Mouse (Mus musculus): ENCODE measurements around the gene Psmg3.

The Psmg3 gene

DNA sequence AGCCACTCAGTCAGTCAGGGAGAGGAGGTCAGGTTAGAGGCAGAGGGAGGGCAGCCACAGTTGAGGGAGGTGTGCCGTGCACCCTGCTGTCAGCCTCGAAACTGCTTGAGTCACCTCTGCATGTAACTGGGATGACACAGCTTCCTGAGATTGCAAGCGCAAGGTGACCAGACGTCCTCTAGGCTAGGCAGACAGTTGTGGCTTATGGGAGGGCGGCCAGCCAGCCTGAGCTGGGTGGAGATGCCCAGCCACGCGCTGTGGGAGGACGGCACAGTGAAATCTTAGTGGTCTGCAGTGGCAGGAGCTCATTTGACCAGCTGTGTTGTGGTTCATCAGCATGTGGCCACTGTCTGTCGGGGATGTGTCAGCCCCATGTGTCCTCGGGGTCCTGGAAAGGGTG is 31.7 kb downstream of the Psmg3 start:
- peak; percentile 80 for DNase-seq (ENCODE audit: low read depth, low spot score)

DNA sequence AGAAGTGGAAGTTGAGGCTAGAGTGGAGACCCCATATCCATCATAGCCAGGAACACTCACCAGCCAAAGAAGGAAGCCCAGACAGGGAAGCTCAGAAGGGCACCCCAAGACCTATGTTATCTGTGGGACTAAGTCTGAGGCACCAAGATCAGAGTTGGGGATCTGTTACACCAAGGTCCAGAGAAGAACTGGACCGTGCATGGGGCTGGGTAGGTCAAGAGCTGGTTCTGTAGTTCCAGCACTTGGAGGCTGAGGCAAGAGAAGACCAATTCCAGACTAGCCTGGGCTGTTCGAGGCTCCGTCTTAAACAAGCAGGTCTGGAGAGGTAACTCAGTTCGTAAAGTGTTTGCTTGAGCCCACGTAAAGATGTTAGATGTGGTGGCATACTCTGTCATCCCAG is 32.5 kb downstream of the Psmg3 start:
- no peak for DNase-seq (ENCODE audit: low read depth, low spot score)

DNA sequence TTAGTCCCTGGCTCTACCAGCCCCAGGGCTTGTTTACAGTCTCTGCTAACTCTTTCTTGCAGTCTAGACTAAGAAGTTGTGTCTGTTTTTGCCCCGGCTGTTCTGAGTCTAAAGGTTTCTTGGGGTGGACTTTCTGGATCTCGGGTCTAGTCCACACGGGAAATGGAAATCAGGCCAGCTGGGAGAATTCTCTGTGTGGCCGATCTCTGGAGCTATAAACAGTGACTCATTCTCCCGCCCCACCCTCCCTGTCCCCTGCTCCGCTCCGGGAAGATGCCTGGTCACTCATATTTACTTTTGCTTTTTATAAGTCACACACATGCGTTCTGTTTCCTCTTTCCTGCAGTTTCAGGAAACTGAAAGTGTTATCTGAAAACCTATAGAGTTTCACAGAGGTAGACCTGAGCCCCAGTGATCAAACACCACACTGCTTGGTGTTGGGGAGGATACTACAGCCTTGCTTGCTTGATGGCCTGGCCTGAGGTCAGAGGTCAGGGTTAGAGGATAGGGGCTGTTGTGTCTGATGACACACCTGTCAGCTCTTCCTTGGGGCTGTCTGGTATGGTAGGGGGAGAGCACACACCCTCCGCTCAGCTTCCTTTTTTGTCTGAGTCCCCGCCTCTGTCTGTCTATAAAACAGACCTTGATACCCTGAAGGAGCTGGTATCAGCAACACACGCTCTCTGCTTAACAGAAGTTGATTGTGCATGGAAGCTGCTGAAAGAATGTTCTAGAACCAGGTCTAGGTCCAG is 33.2 kb downstream of the Psmg3 start:
- peak; percentile 66 for DNase-seq (ENCODE audit: low read depth, low spot score)

DNA sequence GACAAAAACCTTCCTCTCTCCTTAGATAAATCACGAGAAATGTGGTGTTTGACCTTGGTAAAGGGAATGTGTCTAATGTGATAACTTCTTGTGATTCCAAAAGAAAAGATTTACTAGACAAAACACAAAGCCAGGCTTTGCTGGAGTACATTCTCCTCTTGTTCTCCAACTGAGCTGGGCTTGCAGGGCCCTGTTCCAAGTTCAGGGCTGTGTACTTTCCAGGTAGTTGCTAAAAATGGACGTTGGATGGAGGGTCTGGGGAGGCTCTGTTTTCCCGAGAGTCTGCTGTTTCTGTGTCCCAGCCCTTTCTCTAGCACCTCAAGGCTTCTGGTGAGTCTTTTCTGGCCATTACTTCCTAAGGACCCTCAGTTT is 33.7 kb downstream of the Psmg3 start:
- DNase-seq (ENCODE audit: low read depth, low spot score) = no peak

DNA sequence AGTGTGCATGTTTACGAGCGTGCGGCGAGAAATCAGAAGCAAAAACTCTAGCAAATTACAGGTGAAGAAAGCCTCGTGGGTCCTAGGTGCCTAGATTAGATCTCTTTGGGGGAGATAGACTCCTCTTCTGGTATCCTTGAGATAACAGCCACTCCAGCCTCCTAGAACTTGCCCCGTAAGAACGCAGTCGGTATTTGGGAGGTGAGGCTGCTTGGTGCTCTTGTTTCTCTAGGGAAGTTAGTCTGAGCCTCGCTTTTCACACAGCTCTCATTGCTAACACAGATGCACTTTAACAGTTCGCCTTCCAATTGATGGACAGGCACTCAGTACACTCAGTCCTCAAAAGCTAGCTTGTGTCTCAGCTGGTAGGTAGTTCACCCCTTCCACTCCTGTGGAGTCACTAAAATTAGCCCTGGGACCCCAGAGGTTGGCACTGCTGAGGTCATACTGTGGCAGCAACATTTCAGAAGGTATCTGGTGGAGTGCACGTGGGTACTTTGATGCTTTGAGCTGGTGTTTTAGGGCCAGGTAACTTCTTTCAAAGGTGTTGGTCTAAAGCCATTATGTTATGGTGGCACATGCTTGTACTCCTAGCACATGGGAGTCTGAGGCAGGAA is 34.4 kb downstream of the Psmg3 start:
- DNase-seq (ENCODE audit: low read depth, low spot score) = no peak

DNA sequence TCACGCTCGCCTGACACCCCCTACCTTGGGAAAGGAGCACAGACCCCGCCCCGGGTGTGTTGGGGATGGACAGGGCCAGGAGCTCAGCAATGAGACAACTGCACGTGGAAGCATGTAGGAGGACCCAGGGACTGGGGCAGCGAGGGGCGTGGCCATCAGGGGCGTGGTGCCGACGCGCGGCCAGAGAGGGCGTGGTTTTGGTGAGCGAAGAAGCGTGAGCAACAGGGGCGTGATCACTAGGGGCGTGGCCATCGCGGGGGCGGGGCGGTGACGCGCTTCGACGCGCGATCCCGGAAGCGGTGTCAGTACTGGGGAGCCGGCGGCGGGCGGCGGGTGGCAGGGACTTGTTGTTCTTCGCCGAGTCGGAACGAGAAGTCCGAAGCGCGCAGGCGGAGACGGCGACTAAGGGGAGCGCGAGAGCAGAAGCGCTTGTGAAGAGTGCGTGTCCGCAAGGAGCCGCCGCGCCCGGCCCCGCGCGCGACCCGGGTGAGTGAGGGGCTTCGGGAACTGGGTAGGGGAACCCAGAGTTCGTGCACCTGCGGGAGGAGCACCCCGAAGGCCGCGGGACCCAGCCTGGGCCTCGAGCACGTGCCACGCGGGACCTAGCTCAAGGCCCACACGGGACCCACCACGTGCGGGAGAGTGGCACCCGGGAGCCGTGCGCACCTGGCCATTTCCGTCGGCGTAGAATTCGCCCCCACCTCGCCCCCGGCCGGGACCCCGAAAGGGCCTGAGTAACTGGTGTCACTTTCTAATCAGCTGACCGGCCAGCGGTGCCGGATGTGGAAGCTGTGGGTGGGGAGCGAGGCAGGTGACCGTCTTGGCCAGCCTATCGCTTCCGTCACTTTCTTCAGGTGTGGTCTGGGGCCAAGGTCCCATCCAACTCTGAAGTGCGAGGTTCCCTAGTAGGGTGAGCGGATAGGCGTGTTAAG is 35.2 kb downstream of the Psmg3 start, which contains the start of gene Mafk:
Gene Mafk, plus strand, starts transcription at position 287 of the 932 bp plus-strand sequence.
- peak; percentile 98 for DNase-seq (ENCODE audit: low read depth, low spot score)

DNA sequence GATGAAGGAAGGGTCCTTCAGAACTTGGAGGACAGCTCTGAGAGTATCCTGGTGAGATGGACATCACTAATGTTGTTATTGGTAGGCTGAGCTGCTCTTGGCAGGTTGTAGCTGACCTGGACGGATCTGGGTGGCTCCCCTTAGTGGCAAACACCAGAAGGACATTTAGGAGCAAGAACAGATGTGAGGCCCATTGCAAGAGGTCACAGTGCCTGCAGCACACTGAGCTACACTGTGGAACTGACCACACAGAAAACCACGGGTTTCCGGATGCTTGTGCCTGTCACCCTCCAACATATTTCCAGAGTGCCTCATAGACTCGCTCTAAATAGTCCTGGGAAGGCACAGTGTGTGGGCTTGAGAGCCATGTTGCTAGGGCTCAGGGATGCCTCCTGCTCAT is 37.2 kb downstream of the Psmg3 start:
- DNase-seq (ENCODE audit: low read depth, low spot score) = no peak

DNA sequence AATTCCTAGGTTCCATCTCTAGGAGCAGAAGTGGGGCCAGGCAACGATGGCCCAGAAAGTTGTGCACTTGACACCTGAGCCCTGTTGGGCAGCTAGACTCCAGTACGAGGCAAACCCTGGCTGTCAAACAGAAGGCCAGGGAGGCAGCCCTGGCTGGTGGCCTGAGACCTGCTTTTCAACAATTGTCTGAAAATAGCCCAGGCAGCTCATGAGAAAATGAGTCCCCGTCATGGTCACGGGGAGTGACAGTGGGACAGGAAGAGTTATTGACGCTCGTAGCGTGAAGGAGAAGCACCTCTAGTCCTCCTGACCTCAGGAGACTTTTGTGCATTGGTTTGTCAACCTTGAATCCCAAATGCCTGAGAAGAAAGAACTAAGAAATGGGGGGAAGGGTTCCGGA is 45.3 kb downstream of the Psmg3 start:
- DNase-seq (ENCODE audit: low read depth, low spot score) = no peak

DNA sequence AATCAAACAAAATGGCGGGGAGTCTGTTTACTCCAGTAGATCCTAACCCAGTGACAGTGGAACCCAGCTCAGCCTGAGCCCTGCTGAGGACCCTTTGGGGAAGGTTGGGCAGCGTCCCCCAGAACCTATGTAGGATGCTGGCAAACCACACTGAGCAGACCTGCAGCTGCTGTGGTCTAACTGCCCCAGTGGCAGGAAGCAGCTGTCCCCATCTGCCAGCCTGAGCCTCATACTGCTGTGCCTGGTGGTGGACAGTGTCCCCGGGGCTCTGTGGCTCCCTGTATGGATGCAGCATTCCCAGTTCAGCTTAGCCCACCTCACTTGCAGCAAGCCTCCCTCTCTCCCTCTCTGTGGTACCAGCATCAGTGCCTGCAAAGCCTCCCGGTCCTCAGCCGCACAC is 49.7 kb downstream of the Psmg3 start:
- DNase-seq (ENCODE audit: low read depth, low spot score) = no peak

DNA sequence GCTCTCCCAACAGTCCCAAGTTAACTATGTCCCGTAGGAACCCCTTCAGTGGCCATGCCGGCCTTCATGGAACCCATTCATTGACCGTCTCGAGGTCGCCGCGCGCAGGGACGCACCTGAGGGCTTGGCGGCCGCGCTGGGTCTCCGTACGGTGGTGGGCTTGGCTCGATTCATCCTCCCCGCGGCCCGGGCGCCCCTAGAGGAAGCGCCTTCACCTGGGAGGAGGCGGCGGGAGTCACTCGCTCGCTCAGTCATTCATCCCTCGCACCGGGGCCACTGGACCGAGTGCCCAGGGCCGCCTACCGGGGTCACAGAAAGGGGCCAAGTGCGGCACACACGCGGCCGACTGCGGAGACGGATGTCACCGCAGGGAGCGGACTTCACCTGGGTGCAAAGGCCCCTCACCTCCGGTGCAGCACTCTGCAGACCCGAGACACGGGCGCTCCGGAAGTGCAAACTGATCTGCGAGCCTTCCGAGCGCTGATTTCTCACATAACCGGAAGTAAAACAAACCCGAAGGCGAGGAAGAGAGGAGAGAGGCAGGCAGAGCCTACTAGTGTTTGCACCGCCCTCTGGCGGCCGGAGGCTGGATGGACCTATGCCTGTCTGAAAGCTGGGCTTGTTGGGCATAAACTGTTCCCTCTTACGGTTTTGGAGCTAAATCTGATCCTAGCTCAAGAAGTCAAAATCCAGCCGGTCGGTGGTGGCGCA is 51.3 kb downstream of the Psmg3 start, which contains the start of gene Ints1:
Gene Ints1, minus strand, starts transcription at position 459 of the 711 bp plus-strand sequence.
- peak; percentile 93 for DNase-seq (ENCODE audit: low read depth, low spot score)
